Mouse (Mus musculus): Measurements from ENCODE around the gene Gm17581. TPM values are rescaled to one million over a fixed set of nuclear protein-coding genes. Genes with fewer than 3 reads are reported as not detected.
"Not testable (repeated sequence)": the region's sequence is repeated elsewhere in the genome, so short reads cannot be mapped to it uniquely, and the experiment has no call there.

Gene Gm17581
- not detected for total RNA-seq (2021)
- long read RNA-seq, experiment 1, result 0 reads
- long read RNA-seq, experiment 2, result 0 reads

DNA sequence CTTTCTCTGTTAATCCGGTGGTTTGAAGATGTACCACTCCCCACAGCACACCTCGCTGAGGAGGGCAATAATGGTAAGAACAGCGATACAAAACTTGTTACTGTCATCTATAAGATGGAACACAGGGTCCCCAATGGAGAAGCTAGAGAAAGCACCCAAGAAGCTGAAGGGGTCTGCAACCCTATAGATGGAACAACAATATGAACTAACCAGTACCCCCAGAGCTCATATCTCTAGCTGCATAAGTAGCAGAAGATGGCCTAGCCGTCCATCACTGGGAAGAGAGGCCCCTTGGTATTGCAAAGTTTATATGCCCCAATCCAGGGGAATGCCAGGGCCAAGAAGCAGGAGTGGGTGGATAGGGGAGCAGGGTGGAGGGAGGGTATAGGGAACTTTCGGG lies at the start of gene Gm17581:
Gene Gm17581, minus strand, starts transcription at position 101 of the 400 bp plus-strand sequence.
- not testable (repeated sequence) for DNase-seq (ENCODE audit: low spot score in 2 of 2)

DNA sequence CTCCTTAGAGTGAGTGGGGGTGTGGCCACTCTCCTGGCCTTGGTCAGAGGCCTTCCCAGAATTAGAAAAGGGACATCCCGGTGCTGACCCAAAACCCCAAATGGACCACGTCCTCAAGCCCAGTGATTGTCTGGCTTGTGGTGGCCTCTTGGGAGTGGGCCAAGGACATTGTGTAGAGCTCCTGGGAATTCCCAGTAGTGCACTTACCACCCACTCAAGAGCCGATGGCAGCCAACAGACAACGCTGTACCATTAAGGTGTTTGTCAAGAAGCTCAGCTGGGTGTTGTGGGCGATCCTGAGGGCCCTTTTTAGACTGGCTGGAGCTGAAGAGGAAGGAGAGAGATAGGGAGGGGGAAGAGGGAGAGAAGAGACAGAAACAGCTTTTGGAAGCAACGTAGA lies 48.9 kb upstream of the Gm17581 start:
- DNase-seq (ENCODE audit: low spot score in 2 of 2), result no peak

- no peak for DNase-seq (ENCODE audit: low spot score in 2 of 2)
Observed at GRCm38 (mm10) chr2:155779506-155779905, 43.8 kb upstream of the Gm17581 start.

DNA sequence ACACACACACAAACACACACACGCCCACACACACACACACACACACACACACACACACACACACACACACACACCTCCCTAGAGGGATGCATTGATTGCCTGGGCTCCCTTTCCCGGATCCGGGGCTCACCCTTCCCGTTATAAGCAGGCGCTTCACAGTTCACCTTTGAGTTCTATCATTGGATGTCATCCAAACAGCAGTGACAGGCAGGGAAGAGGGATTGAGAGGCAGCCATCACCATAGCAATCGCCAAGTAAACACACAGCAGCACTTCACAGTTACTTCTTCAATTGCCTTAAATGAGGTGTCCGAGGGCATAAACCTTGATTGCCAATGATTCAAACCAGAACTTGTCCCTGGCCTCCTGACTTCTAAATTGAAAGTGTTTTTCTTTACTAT lies 43.4 kb upstream of the Gm17581 start:
- no peak for DNase-seq (ENCODE audit: low spot score in 2 of 2)

- DNase-seq (ENCODE audit: low spot score in 2 of 2), result no peak
Observed at GRCm38 (mm10) chr2:155778004-155778403, 42.3 kb upstream of the Gm17581 start.

DNA sequence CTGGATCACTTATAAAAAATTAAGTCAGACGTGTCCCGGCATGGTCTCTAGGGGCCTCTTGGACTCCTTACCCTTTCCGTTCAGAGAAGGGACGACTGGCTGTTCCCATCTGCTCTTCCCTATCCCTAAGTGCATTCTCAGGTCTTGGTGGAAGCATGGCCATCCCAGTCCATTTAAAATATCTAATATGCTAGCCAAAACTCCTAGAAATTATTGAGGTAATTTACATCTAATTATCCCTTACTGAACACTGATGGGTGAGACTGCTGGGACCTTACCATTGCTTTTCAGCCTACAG lies 42.0 kb upstream of the Gm17581 start:
- DNase-seq (ENCODE audit: low spot score in 2 of 2), result no peak

GRCm38 (mm10) chr2:155776824-155777687 lies 41.4 kb upstream of the Gm17581 start:
- no peak for DNase-seq (ENCODE audit: low spot score in 2 of 2)

DNA sequence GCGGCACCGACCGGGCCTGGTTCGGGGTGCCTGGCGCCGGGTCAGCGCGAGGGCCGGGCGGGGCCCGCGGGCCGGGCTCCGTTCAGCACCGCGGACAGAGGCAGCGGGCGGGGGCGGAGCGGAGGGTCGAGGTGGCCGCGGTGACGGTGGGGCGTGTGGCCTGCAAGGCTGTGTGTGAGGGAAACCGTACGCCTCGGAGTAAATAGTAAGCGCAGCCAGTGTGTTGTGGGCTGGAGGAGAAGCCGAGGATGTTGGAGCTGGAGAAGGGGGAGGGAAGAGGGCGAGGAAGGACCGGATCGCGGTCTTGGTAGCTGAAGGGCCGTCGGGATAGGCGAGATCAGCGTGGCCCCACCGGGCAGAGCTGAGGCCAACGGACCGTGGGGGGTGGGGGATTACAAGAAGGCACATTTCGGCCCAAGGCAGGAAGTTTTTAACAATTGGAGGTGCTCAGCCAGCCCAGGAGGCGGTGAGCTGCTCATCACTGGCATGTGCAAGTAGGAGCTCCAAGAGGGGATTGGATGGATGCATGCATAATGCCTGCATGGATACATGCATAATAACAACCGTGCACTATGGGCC lies 40.1 kb upstream of the Gm17581 start:
- DNase-seq (ENCODE audit: low spot score in 2 of 2), result peak; percentile 31 to 55

DNA sequence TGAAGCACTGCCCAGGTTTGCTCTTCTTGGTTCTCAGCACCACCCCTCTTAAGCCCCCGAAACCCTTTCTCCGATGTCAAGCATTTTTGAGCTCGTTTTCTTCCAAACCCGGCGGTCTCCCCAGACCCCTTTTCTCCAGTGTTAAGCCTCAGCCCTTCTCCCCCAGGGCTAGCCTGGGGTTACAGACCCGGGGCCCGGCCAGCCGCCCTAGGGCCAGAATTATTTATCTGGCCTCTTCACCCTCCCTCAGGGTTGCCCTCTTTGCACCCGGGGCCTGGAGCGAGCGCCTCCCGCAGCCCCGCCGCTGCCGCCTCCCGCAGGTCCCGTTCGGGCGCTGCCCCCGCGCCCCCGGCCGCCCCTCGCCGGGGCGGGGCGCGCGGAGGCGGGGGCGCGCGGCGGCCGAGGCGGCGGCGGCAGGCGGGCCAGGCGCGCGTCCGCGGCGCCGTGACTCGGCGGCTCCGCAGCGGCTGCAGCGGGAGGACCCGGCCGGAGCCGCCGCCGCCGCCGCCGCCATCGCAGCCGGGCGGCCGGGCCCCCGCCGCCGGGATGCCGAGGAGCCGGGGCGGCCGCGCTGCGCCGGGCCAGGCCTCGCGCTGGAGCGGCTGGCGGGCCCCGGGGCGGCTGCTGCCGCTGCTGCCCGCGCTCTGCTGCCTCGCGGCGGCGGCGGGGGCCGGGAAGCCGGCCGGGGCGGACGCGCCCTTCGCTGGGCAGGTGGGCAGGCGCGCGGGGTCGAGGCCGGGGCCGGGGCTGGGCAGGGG lies 39.4 kb upstream of the Gm17581 start, which contains the start of gene Mmp24:
Gene Mmp24, plus strand, starts transcription at position 416 of the 758 bp plus-strand sequence.
- no peak for DNase-seq (ENCODE audit: low spot score in 2 of 2)

DNA sequence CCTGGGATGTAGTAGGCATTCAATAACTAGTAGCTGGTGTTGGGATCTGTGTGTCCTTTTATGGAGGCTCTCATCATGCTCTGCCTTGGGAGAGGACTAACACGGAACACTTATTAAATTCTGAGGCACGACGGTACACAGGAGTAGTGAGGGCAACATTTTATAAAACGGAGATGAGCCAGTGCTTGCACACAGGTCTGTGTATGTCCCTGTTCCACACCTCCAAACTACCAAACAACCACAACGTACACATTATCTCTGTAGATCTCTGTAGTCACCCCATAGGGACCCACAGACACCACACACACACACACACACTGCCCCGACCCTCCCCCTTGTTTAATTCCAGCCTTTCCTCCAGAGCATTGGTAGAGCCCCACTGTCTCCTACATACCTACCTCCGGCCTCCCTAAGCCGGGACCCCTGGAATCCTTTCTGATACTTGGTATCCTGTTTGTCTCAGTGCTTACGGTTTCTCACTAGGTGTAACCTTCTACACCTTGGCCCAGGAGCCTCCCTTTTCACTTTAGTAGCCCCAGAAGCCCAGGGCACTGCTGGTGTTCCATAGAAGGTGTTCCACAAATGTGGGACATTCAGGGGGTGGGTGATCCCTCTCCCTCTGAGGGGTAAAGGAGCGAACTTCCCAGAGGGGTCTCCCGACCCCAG lies 38.7 kb upstream of the Gm17581 start:
- DNase-seq (ENCODE audit: low spot score in 2 of 2), result no peak

- DNase-seq (ENCODE audit: low spot score in 2 of 2), result no peak
Observed at GRCm38 (mm10) chr2:155773664-155774063, 38.0 kb upstream of the Gm17581 start.

DNA sequence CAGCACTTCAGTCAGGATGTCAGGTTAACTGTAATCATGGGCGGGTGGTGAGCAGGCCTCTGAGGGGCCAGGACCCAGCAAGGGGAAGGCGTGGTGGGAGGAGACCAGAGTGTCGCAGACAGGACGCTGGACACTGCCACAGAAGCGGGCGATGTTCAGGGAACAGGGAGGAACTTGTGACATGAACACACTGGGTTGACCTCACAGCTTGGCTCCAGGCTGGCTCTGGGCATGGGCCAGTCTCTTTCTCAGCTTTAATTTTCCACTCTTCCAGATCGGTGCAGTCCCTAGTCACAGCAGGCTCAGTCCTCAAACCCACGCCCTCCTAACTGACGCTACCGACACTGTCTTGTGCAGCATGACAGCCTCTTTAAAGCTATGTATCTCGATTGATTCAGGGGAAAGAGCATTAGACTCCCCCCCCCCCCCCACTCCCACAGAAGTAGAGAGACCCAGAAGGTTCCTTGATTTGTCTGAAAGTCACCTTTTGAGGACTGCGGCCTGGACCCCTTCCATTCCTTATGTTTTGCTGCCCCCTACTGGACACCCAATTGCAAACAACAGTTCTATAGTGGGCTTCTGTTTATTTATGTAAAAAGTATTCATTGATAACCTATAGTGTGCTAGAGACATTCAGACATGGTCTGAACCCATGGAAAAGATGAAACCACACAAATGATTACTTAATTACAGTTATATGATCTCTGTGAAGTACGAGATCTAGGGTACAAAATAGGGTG lies 29.2 kb upstream of the Gm17581 start:
- DNase-seq (ENCODE audit: low spot score in 2 of 2), result peak in 1 of 2 experiments; percentile 36

DNA sequence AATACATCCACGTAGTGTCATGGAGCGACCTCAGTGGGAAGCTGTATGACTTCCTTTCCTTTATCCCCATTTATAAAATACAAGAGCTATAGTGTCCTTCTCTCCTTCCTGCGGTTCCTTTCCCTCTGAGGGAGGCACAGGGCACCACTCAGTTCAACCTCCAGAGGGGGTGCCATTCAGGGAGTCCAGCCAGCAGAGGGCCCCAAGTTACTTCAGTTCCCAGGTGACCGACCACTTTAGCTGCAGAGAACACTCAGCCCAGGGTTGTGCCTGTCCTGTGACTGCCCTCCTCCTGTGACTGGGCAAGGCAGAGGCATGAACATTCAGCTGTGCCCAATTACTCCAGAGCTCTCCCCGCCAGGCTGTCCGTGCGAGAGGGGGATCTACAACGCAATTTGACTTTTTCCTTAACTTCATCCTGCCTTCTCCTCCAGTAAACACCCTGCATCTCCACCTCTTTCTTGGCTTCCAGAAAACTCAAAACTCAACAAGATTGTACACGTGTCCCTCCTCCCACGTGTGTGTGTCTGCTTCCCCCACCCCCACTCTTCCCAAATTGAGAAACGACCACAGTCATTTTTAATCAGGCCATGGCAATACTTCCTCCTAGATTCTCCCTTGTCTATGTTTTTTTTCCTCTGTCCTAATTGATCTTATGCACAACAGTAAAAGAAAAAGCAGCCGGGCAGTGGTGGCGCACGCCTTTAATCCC lies 21.3 kb upstream of the Gm17581 start:
- DNase-seq (ENCODE audit: low spot score in 2 of 2), result no peak

DNA sequence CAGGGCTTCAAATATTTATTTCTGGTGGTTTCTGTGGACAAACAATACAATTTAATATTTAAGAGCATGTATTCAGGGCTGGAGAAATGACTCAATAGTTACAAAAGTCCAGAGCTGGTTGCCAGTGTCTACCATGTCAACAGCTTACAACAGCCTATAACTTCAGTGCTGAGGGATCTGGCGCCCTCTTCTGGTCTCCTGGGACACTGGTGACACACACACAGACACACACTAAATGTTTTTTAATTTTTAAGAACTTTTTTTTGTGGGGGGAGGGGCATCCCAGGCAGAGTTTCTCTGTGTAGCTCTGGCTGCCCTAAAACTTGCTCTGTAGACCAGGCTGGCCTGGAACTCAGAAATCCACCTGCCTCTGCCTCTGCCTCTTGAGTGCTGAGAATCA lies 20.1 kb upstream of the Gm17581 start:
- peak in 1 of 2 experiments; percentile 49 for DNase-seq (ENCODE audit: low spot score in 2 of 2)

DNA sequence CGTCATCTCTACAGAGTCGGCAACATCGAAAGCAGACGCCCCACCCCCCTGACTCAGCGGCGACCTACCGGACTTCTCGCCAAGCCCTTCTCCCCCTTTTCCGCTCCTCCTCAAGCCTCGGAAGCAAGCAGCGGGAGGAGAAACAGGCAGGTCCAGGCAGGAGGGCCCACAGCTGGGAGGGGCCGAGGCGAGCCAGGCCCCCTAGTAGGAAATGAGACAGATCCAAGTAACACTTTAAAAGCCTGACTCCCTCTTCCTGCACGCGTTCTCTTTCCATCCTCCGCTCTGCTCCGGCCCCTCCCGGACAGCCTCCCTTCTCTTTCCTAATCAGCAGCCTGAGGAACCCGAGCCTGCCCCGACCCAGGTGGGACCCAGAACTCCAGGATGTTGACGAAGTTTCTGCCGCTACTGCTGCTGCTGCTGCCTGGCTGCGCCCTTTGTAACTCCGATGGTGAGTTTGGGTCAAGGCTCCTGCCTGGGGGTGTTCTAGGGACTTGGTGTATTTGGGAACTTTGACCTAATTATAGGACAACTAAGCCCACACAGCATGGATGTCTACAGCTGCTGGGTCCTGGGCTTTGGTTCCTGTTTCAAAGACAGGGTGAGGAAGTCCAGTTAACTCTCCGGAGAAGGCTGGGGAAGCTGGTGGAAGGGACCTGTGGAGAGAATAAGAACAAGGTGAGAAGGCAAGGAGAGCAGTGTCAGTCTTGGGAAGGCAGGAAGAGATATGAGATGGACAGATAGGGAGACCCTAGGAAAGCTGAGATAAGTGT lies 15.5 kb upstream of the Gm17581 start, which contains the start of gene Procr:
Gene Procr, plus strand, starts transcription at position 104 of the 773 bp plus-strand sequence.
- no peak for DNase-seq (ENCODE audit: low spot score in 2 of 2)

- no peak for DNase-seq (ENCODE audit: low spot score in 2 of 2)
Observed at GRCm38 (mm10) chr2:155749394-155749793, 13.7 kb upstream of the Gm17581 start.

GRCm38 (mm10) chr2:155745487-155745886 lies 9.8 kb upstream of the Gm17581 start:
- no peak for DNase-seq (ENCODE audit: low spot score in 2 of 2)

DNA sequence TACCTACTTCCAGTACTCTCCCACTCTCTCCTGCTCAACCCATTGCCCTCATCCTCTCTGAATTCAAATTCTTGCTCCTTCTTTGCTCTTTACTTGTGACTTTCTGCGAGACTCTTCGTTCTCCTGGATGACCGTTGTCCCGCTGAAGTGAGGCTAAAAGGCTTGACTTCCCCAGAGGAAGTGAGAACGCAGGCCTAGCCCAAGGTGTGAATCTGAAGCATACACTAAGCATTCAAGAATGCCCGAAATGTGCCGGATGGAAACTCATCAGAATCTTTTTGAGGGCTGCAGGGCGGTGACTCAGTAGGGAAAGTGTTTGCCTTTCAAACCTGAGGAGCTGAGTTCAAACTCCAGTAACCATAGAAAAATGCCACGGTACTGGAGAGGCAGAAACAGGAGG lies 7.7 kb upstream of the Gm17581 start:
- no peak for DNase-seq (ENCODE audit: low spot score in 2 of 2)

- DNase-seq (ENCODE audit: low spot score in 2 of 2), result peak in 1 of 2 experiments; percentile 27
Observed at GRCm38 (mm10) chr2:155742931-155743337, 7.3 kb upstream of the Gm17581 start.
